Mouse (Mus musculus) liver, adult 2 months (tissue): ENCODE measurements at regions not wholly inside any gene's neighbourhood (a gene's known extent, or its start where the extent isn't known, plus 50 kb on each side); places are given as distances from the start of the nearest gene placed in this dataset.

Experiments used
- CTCF ChIP-seq: fragments of 200-500 bp; IDR thresholded peaks from 2 replicates; pipeline ENCODE4 v1.5.1; 2011; ENCODE audit warnings: low read depth, low read length, control low read depth
- POLR2A ChIP-seq: fragments of 200-500 bp; IDR thresholded peaks from 2 replicates; pipeline ENCODE4 v1.6.1; 2011; ENCODE audit warnings: low read length, control low read depth; ENCODE audit not compliant: insufficient read depth; ENCODE audit errors: extremely low read depth

GRCm38 (mm10) chrX:12432289-12432688 lies 155.3 kb upstream of the Atp6ap2 start:
- no peak; the same call in 1 of the 2 replicates for TF ChIP-seq CTCF
- no peak for TF ChIP-seq POLR2A
